Mouse (Mus musculus) effector memory CD4-positive, alpha-beta T cell, adult 5 months (primary cell): ENCODE data around the gene Rps8. TPM values are rescaled to one million over a fixed set of nuclear protein-coding genes. Genes with fewer than 3 reads are reported as not detected.

Source experiments
- polyA plus RNA-seq: library from polyadenylated mRNA; unstranded; fragments of 100-300 nt; shearing (Covaris generic); gene quantifications from one replicate; pipeline ENCODE4 v1.2.1, GENCODE M21; 2017

Gene Rps8
- 490 TPM for polyA plus RNA-seq

DNA sequence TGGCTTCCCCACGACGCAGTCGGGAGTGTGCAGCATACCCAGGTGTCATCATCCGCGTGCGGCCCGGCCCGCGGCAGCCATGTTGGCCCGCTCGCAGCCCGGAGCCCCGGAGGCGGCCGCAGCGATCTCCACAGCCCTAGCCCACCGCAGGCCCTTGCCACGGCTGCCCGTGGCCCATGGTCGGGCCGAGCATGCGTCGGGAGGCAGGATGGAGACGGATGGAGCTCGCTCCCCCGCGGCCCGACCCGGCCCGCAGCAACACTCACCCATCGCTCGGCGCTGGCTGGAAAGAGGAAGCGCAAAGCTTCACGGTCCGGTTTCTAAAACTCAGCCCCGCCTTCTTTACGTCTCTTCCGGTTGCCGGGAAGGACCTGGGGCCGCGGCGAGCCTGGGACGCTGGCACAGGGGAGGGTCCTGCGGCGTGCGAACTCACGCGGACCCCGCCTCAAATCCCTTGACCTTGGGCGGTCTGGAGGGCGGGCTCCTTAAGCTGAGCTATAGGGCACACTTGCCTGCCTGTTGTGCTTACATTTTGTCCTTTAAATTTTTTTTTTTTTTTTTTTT is at the start of gene Rps8:
Gene Rps8 (minus strand): TSS at position 452 of the 564 bp plus-strand sequence.

DNA sequence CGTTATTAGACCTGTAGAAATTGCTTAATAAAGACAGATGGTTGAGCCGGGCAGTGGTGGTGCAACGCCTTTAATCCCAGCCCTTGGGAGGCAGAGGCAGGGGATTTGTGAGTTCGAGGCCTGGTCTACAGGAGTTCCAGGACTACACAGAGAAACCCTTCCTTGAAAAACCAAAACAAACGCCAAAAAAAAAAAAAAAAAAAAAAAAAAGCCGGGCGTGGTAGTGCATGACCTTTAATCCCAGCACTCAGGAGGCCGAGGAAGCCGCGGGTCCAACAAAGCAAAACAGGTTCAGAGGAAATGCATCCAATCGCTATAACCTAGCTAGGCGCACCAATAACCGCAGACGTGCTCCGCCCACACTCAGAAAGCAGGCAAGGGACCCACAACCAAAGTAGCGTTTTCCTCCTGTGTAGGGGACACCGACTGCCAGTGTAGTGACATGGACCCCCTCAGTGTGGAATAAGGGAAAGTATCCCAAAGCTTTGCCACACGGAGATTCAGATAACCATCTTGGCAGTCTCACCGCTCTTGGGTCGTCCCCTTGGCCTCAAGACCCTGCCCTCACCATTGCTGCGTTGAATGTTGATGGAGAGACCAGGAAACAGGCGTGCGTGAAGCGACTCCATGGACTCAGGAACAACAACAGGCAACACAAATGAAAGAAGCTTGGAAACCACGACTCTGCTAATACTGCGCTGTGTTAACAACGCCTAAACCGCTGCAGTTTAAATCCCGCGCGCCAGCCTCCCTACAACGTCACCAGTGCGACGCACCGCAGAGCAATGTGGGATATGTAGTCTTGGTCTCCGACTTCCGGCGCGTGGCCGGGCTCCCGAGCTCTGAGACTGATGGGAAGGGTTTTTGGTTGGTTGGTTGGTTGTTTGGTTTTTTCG is 26.1 kb upstream of the Rps8 start, which contains the start of gene Kif2c:
Gene Kif2c (minus strand): TSS at position 777 of the 896 bp plus-strand sequence.

DNA sequence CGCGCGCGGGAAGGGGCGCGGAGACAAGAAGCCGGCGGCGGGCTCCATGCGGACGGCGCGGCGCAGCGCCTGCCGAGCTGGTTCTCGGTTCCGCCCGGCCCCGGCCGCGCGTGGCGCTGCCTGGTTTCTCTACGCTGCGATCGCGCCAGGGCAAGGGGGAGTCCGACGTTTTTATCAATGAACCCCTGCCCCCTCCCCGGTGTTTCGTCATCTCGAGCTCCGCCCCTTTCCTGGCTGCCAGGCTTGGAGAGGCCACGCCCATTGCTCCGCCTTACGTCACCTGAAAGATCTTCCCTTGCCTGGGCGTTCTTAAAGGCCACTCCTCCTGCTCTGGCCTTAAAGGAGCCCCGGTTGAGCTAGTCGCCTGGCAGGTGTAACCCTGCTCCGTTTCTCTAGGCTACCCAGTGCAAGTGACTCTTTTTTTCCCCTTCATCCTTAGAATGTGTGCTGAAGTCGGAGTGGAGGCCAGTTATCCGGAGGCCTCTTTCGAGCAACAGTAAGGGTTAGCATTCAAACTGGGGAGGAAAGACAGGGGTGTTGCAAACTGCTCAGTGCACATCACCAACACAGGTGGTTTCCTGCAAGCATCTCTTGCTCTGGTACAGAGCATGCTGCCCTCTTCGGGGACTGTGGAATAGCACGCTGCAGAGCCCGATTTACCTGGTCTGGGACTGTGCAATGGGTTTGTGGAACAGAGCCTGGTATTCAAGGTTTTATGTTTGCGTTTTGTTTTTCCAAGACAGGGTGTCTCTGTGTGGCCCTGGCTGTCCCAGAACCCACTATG is 22.0 kb downstream of the Rps8 start, which contains the start of gene Plk3:
Gene Plk3 (minus strand): TSS at position 147 of the 784 bp plus-strand sequence.

DNA sequence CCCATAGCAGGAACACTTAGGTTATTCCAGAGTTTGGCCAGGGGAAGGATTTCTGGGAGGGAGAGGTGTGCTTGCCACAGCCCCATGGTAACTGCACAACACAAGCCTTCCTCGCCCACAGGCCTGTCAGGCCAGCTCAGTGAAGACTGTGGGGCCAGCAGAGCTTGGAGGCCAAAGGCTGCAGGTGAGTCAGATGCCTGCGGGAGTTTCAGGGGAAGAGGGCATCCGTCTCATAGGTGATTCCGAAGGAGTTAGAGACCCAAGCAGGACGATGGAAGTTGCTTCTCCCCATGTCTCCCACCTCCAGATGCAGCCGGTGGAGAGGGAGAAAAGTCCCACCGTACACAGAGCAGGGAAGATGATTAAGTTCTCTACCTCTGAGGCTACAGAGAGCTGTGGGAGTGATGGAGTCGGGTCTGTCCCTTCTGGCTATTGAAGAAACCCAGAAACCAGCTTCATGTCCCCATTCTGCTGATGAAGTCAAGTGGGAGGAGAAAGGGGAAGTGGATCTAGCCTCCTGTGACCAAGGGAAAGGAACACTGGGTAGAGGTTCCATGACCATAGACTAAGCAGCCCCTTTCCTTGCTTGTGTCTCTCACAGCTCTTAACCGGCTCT is 29.3 kb downstream of the Rps8 start, which contains the start of gene Tctex1d4:
Gene Tctex1d4 (plus strand): TSS at position 120 of the 616 bp plus-strand sequence.

DNA sequence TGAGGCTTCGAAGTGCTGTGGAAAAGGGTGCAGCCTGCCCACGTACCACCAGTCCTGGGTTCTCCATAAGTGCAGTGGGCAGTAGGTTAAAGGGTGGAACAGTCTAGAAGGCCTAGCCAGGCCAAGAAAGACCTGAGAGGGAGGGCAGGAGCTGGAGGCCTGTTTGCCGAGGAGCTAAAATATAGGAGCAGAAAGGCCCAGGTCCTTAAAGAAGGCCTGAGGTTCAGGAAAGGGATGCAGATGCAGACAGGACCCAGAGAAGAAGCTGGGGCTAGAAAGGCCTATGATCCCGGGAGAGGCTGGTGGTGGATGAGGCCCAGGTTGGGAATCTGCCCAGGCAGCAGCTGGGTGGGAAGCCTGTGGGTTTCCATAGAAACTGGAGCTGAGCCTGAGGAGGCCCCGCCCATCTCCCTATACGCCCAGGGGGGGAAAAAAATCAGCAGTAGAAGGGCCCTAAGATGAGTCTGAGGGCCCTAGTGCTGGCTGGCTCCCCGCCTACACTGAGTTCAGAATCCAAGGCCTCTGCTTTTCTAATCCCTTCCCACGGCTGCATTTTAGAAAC is 30.6 kb downstream of the Rps8 start, which contains the start of gene Btbd19:
Gene Btbd19 (minus strand): TSS at position 378 of the 562 bp plus-strand sequence.

Other genes with a start within 250 kb of the Rps8 start
- gene Urod, start 161.8 kb downstream of the Rps8 start, polyA plus RNA-seq = 40.9 TPM
- gene Hectd3, start 160.9 kb downstream of the Rps8 start, polyA plus RNA-seq = 25.3 TPM
- 20.9 TPM for gene Eif2b3, start 136.8 kb downstream of the Rps8 start, polyA plus RNA-seq
- gene Ptch2, start 60.2 kb downstream of the Rps8 start, polyA plus RNA-seq = not detected
- gene Btbd19, start 30.5 kb downstream of the Rps8 start, polyA plus RNA-seq = 32.3 TPM
- 0.56 TPM for gene Tctex1d4, start 29.4 kb downstream of the Rps8 start, polyA plus RNA-seq
- gene Plk3, start 22.3 kb downstream of the Rps8 start, polyA plus RNA-seq = 270 TPM
- gene Kif2c, start 26.4 kb upstream of the Rps8 start, polyA plus RNA-seq = 0.32 TPM
- not detected for gene Tmem53, start 95.7 kb upstream of the Rps8 start, polyA plus RNA-seq
- gene Armh1, start 95.9 kb upstream of the Rps8 start, polyA plus RNA-seq = not detected